Mouse (Mus musculus): Measurements from ENCODE around the gene Hapln2. TPM values are rescaled to one million over a fixed set of nuclear protein-coding genes. Genes with fewer than 3 reads are reported as not detected.
A peak's percentile ranks its signal among the peaks of the same experiment; 100 is the strongest.

Gene Hapln2
- polyA plus RNA-seq, 1 experiment from 2014 or later: 0.18 TPM

DNA sequence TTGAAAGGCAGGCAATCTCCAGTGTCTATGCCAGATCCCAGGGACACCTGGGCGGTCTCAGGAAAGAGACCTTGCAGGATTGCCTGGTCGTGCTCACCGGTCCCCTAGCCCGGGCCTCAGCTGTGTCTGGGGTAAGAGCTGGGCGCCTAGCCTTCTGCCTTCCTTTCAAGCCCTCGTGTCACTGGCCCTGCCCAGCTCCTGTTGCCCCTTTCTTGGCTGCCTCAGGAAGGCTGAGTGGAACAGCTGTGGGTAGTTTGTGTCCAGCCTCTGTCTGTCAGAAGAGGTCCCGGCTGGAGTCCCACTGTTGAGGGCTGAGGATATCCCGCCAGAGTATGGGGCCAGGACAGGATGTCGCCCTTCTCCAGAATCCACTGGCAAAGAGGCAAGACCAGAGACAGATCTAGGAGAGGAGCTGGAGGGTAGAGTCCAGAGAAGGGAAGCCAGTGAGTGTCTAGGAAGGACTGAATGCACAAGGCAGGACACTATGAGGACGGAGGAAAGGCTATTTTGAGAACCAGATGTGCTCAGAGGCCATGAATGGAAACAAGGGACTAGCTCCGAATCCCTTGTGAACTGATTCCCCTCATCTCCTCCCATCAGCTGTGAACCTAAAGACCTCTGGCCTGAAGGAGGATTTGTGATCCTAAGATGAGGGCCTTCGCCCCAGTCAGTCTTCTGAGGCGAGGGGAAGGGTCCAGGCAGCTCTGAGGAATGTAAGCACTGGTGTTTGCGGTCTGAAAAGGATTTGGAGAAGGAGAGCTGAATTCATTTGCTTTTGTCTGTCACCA, 53.6 kb downstream of the Hapln2 start:
- ATAC-seq (ENCODE audit: insufficient read depth, low FRiP score): no peak
- no peaks in the 10 kb centered on the region for H3K9me3 ChIP-seq (replicated peaks; ENCODE audit: control insufficient read depth, low read length)
- peaks cover 20% of the 10 kb centered on the region for H3K27me3 ChIP-seq (ENCODE audit: control insufficient read depth, insufficient read depth, low read length)
- peak overlapping the region; percentile 63 for H3K9ac ChIP-seq (ENCODE audit: low read length)
- H3K4me1 ChIP-seq (ENCODE audit: control insufficient read depth, insufficient read depth, low read length): peaks cover 43% of the 10 kb centered on the region
- peak overlapping the region; percentile 92 for H3K4me2 ChIP-seq (ENCODE audit: low read depth, low read length)
- peak overlapping the region; percentile 66 for H3K27ac ChIP-seq (ENCODE audit: low read length)
- WGBS: 44% methylated on average over 14 of the region's 14 CpGs
- peak overlapping the region; percentile 63 for H3K4me3 ChIP-seq (replicated peaks; ENCODE audit: low read length)
- no peaks in the 10 kb centered on the region for H3K36me3 ChIP-seq (ENCODE audit: control insufficient read depth, insufficient read depth, low read length)

DNA sequence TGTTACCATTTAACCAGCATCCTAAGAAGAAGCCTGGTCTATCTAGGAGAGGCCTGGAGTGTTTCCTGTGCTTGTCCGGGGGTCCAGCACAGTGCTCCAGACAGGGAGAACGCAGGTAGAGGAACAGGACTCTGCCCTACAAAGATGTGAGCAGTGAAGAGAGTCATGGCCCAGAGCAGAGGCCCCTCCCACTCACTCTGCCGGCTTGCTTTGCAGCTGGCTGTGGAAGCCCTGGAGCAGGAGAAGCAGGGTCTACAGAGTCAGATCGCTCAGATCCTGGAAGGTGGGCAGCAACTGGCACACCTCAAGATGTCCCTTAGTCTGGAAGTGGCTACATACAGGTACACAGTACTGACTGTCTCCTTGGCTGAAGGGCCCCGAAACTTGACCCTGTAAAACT, 54.6 kb downstream of the Hapln2 start:
- peak overlapping the region; percentile 92 for H3K4me2 ChIP-seq (ENCODE audit: low read depth, low read length)
- peak overlapping the region; percentile 81 for H3K9ac ChIP-seq (ENCODE audit: low read length)
- 32% methylated on average over 5 of the region's 5 CpGs for WGBS
- H3K4me1 ChIP-seq (ENCODE audit: control insufficient read depth, insufficient read depth, low read length): peaks cover 43% of the 10 kb centered on the region
- peak overlapping the region; percentile 63 for H3K4me3 ChIP-seq (replicated peaks; ENCODE audit: low read length)
- peaks cover 20% of the 10 kb centered on the region for H3K27me3 ChIP-seq (ENCODE audit: control insufficient read depth, insufficient read depth, low read length)
- no peaks in the 10 kb centered on the region for H3K9me3 ChIP-seq (replicated peaks; ENCODE audit: control insufficient read depth, low read length)
- no peak for ATAC-seq (ENCODE audit: insufficient read depth, low FRiP score)
- no peak overlapping the region; the same call in 1 of the 2 replicates for H3K27ac ChIP-seq (ENCODE audit: low read length)
- no peaks in the 10 kb centered on the region for H3K36me3 ChIP-seq (ENCODE audit: control insufficient read depth, insufficient read depth, low read length)

DNA sequence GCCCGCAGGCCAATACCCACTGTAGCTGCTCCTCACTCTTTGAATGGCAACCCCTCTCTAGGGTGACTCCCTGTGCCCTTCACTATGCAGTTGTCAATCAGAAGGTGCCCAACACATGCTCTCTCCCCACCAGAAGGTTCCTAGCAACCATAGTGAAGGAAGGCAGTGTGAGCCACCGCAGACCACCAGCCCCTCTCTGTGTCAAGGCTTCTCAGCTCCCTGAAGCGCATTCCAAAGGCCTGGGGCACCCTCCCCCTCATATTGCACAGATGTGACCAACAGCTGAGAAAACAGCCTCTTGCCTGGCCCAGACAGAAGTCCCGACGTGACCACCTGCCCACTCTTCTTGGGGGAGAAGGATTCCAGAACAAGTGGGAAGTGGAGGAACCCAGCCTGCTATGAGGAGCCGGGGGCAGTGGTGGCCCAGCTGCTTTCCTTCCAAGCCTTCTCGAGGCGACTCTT, 55.1 kb downstream of the Hapln2 start:
- Histone ChIP-seq H3K4me3 (replicated peaks; ENCODE audit: low read length) (peak overlapping the region; percentile 63), H3K36me3 (ENCODE audit: control insufficient read depth, insufficient read depth, low read length) (no peaks in the 10 kb centered on the region), H3K27me3 (ENCODE audit: control insufficient read depth, insufficient read depth, low read length) (peaks cover 20% of the 10 kb centered on the region), H3K9me3 (replicated peaks; ENCODE audit: control insufficient read depth, low read length) (no peaks in the 10 kb centered on the region), H3K4me2 (ENCODE audit: low read depth, low read length) (peak overlapping the region; percentile 92), H3K4me1 (ENCODE audit: control insufficient read depth, insufficient read depth, low read length) (peaks cover 43% of the 10 kb centered on the region), H3K9ac (ENCODE audit: low read length) (peak overlapping the region; percentile 81), H3K27ac (ENCODE audit: low read length) (peak overlapping the region; percentile 62)
- no peak for ATAC-seq (ENCODE audit: insufficient read depth, low FRiP score)
- 28% methylated on average over 8 of the region's 8 CpGs for WGBS

Other genes starting within 250 kb of the Hapln2 start
- 1.4 and 2.0 TPM in 2 replicates for gene Ntrk1, start 232.4 kb downstream of the Hapln2 start, polyA plus RNA-seq (2015; fragmentation: Nextera tagmentation; extraction: Ambion mirVana)
- gene Insrr, start 230.6 kb downstream of the Hapln2 start, polyA plus RNA-seq (2015; fragmentation: Nextera tagmentation; extraction: Ambion mirVana): 0.41 and 0.50 TPM in 2 replicates
- 22.6 and 25.5 TPM in 2 replicates for gene Pear1, start 203.3 kb downstream of the Hapln2 start, polyA plus RNA-seq (2015; fragmentation: Nextera tagmentation; extraction: Ambion mirVana)
- gene Sh2d2a, start 180.8 kb downstream of the Hapln2 start, polyA plus RNA-seq (2015; fragmentation: Nextera tagmentation; extraction: Ambion mirVana): 0.16 and 0.26 TPM in 2 replicates
- 6.7 and 7.5 TPM in 2 replicates for gene Prcc, start 142.0 kb downstream of the Hapln2 start, polyA plus RNA-seq (2015; fragmentation: Nextera tagmentation; extraction: Ambion mirVana)
- 82.1 and 83.1 TPM in 2 replicates for gene Hdgf, start 121.3 kb downstream of the Hapln2 start, polyA plus RNA-seq (2015; fragmentation: Nextera tagmentation; extraction: Ambion mirVana)
- 66.2 and 77.2 TPM in 2 replicates for gene Mrpl24, start 108.1 kb downstream of the Hapln2 start, polyA plus RNA-seq (2015; fragmentation: Nextera tagmentation; extraction: Ambion mirVana)
- 40.8 and 41.5 TPM in 2 replicates for gene Isg20l2, start 97.3 kb downstream of the Hapln2 start, polyA plus RNA-seq (2015; fragmentation: Nextera tagmentation; extraction: Ambion mirVana)
- 19.8 and 20.3 TPM in 2 replicates for gene Rrnad1, start 96.9 kb downstream of the Hapln2 start, polyA plus RNA-seq (2015; fragmentation: Nextera tagmentation; extraction: Ambion mirVana)
- 29.4 and 43.3 TPM in 2 replicates for gene Crabp2, start 78.9 kb downstream of the Hapln2 start, polyA plus RNA-seq (2015; fragmentation: Nextera tagmentation; extraction: Ambion mirVana)
- 7.7 and 10.2 TPM in 2 replicates for gene Nes, start 56.5 kb downstream of the Hapln2 start, polyA plus RNA-seq (2015; fragmentation: Nextera tagmentation; extraction: Ambion mirVana)
- gene Bcan, start 27.4 kb downstream of the Hapln2 start, polyA plus RNA-seq (2015; fragmentation: Nextera tagmentation; extraction: Ambion mirVana): 0.34 and 0.52 TPM in 2 replicates
- 29.7 and 30.1 TPM in 2 replicates for gene Gpatch4, start 15.5 kb upstream of the Hapln2 start, polyA plus RNA-seq (2015; fragmentation: Nextera tagmentation; extraction: Ambion mirVana)
- gene Naxe, start 30.9 kb upstream of the Hapln2 start, polyA plus RNA-seq (2015; fragmentation: Nextera tagmentation; extraction: Ambion mirVana): 166 and 173 TPM in 2 replicates
- gene Ttc24, start 50.7 kb upstream of the Hapln2 start, polyA plus RNA-seq (2015; fragmentation: Nextera tagmentation; extraction: Ambion mirVana): not detected in 2 replicates
- gene Iqgap3, start 54.4 kb upstream of the Hapln2 start, polyA plus RNA-seq (2015; fragmentation: Nextera tagmentation; extraction: Ambion mirVana): 17.1 and 22.0 TPM in 2 replicates
- gene Mef2d, start 114.8 kb upstream of the Hapln2 start, polyA plus RNA-seq (2015; fragmentation: Nextera tagmentation; extraction: Ambion mirVana): 15.4 and 18.2 TPM in 2 replicates
- 11.7 and 15.0 TPM in 2 replicates for gene Rhbg, start 227.1 kb upstream of the Hapln2 start, polyA plus RNA-seq (2015; fragmentation: Nextera tagmentation; extraction: Ambion mirVana)